Mouse (Mus musculus) bone marrow macrophage, adult 2 months (primary cell): Measurements from ENCODE around the gene Ssbp2.

Experiments
- CTCF ChIP-seq: IDR thresholded peaks from 2 replicates; pipeline ENCODE4 v1.5.1; 2012; ENCODE audit warnings: low read depth, mild to moderate bottlenecking, low read length, moderate library complexity
- POLR2A ChIP-seq: IDR thresholded peaks from 2 replicates; pipeline ENCODE4 v1.6.1; 2012; ENCODE audit warnings: mild to moderate bottlenecking, low read depth, low read length, borderline replicate concordance

DNA sequence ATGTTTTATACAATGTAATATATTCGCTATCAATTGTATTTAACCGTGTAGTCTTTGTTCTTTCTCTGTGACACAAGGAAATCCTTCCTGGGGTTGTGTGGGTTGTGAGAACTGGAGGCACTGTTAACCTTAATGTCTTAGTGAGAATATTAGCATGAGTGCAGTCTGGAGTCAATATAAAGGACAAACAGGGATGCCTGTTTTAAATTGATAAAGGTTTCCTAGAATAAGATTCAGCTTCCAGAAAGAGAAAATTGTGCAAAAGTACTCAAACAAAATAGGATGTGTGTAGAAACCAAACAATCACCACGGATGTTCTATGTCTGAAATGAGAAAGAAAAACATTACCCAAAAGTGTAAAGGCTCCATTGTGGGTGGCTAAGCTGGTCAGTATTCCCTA is 3.3 kb upstream of the Ssbp2 start:
- TF ChIP-seq CTCF (no peak), POLR2A (no peak)
